Comparison of ENCODE assay signal across 23 mouse cellular contexts in the genomic region with DNA sequence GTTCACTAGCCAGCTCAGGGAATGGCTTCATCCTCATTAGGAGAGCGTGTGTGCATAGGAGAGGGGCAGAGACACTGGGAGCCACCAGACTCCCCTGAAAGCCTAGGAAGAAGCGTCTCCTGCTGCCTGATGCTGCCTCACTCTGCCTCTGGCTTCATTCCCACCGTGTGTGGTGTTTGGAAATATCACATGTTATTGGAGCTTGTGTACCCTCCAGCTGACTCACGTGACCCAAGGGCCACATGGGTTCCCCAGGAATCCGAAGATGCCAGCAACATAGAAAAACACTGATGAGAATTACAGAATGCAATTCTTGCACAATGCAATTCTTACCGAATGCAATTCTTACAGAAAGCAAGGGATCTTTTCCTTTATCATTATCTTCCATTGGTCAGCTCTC.
DNase-seq lines count a peak whose midpoint lies in the region; ATAC-seq and TF ChIP-seq lines count a peak whose summit lies in the region.
"Had no signal": no experiment of that assay in that cellular context is flagged by ENCODE, and none has a peak within 500 bp of the region (broad histone marks: within the 10 kb centered on the region; RNA-seq: fewer than 3 reads in every experiment).

No protein-coding gene starts in this region.

- no peaks in the 10 kb centered on the region for H3K36me3 ChIP-seq in heart, embryonic 11.5 days (ENCODE audit: control insufficient read depth, insufficient read depth, low read length)
- no peaks in the 10 kb centered on the region for H3K36me3 ChIP-seq in liver, adult 2 months (ENCODE audit: control insufficient read depth, insufficient read depth, low read length)
- H3K36me3 ChIP-seq: forebrain, embryonic 10.5 days; forebrain, embryonic 15.5 days; G1E; hindbrain, embryonic 10.5 days; hindbrain, embryonic 13.5 days; intestine, embryonic 15.5 days had no signal

- H3K79me2 ChIP-seq in liver, adult 2 months (ENCODE audit: control insufficient read depth, insufficient read depth, low read length), result no peaks in the 10 kb centered on the region

- DNase-seq in gastrocnemius, adult 2 months, result peak; percentile 31
- DNase-seq in gastrocnemius, postnatal 4 days (ENCODE audit: low spot score in 2 of 2), result no peak
- DNase-seq in heart, adult 11 months, result peak; percentile 90
- DNase-seq in liver, adult 2 months (ENCODE audit: extremely low read depth, low read depth, low spot score), result peak; percentile 64
- no peak for DNase-seq in liver
- DNase-seq in ovary, postnatal 14 days (ENCODE audit: low spot score), result no peak
- DNase-seq: adrenal gland, adult 2 months; adrenal gland, postnatal 14 days; B cell, adult 2 months; cerebellum, adult 11-12 months; cerebellum, adult 9-10 months; cerebellum, postnatal 14 days; kidney, adult 11 months; kidney, adult 8-10 months had no signal

- H3K27me3 ChIP-seq in heart, embryonic 11.5 days (ENCODE audit: control insufficient read depth, insufficient read depth, low read length), result no peaks in the 10 kb centered on the region
- H3K27me3 ChIP-seq in liver, adult 2 months (ENCODE audit: control insufficient read depth, insufficient read depth, low read length), result no peaks in the 10 kb centered on the region
- H3K27me3 ChIP-seq: CH12.LX; forebrain, embryonic 15.5 days; hindbrain, embryonic 13.5 days; intestine, embryonic 15.5 days had no signal

- WGBS in heart, embryonic 11.5 days (ENCODE audit: insufficient replicate concordance), result 83% methylated on average over 6 of the region's 6 CpGs
- 35% methylated on average over 6 of the region's 6 CpGs for WGBS in liver, adult 2 months

- no peak overlapping the region for H3K4me2 ChIP-seq in heart, embryonic 11.5 days
- H3K4me2 ChIP-seq: forebrain, embryonic 15.5 days; hindbrain, embryonic 13.5 days; intestine, embryonic 15.5 days had no signal

- H3K4me1 ChIP-seq in heart, embryonic 11.5 days (ENCODE audit: control insufficient read depth, insufficient read depth, low read length), result no peaks in the 10 kb centered on the region
- peaks cover 7% of the 10 kb centered on the region for H3K4me1 ChIP-seq in liver, adult 2 months (ENCODE audit: control insufficient read depth, insufficient read depth, low read length)
- H3K4me1 ChIP-seq: forebrain, embryonic 10.5 days; forebrain, embryonic 15.5 days; hindbrain, embryonic 10.5 days; hindbrain, embryonic 13.5 days; intestine, embryonic 15.5 days had no signal

- no peak overlapping the region for H3K9ac ChIP-seq in heart, embryonic 11.5 days (ENCODE audit: low read depth, low read length)
- H3K9ac ChIP-seq in liver, adult 2 months (ENCODE audit: low read depth, low read length), result no peak overlapping the region
- H3K9ac ChIP-seq: forebrain, embryonic 15.5 days; hindbrain, embryonic 13.5 days; intestine, embryonic 15.5 days had no signal

- ATAC-seq in heart, embryonic 11.5 days (replicated peaks; ENCODE audit: insufficient number of reproducible peaks, low FRiP score, low TSS enrichment), result no peak
- ATAC-seq: forebrain, embryonic 15.5 days; hindbrain, embryonic 16.5 days; intestine, embryonic 15.5 days had no signal

- intact Hi-C loops in gastrocnemius, adult 2 months (cut with DNase I), result no loop called here

- H3K9me3 ChIP-seq in heart, embryonic 11.5 days (replicated peaks; ENCODE audit: control insufficient read depth, low read length), result no peaks in the 10 kb centered on the region
- H3K9me3 ChIP-seq: forebrain, embryonic 10.5 days; forebrain, embryonic 15.5 days; hindbrain, embryonic 10.5 days; hindbrain, embryonic 13.5 days; intestine, embryonic 15.5 days had no signal

- H3K4me3 ChIP-seq in gastrocnemius, adult 2 months, result no peak overlapping the region
- no peak overlapping the region for H3K4me3 ChIP-seq in heart, embryonic 11.5 days (ENCODE audit: low read depth, low read length)
- H3K4me3 ChIP-seq in liver, adult 2 months (ENCODE audit: insufficient read depth, low read depth, low read length), result no peak overlapping the region
- H3K4me3 ChIP-seq: forebrain, embryonic 10.5 days; forebrain, embryonic 15.5 days; hindbrain, embryonic 10.5 days; hindbrain, embryonic 13.5 days; intestine, embryonic 15.5 days had no signal

- TF ChIP-seq CTCF in gastrocnemius, adult 2 months (IDR thresholded peaks at IDR 0.05), result no peak
- no peak for TF ChIP-seq CTCF in liver, adult 2 months (IDR thresholded peaks at IDR 0.05; ENCODE audit: low read depth, low read length)

- no peak overlapping the region for H3K27ac ChIP-seq in gastrocnemius, adult 2 months
- no peak overlapping the region for H3K27ac ChIP-seq in heart, embryonic 11.5 days (ENCODE audit: low read depth, low read length)
- H3K27ac ChIP-seq in liver, adult 2 months (replicated peaks; ENCODE audit: insufficient read depth, low read depth, low read length), result no peak overlapping the region
- H3K27ac ChIP-seq: forebrain, embryonic 10.5 days; forebrain, embryonic 15.5 days; hindbrain, embryonic 10.5 days; hindbrain, embryonic 13.5 days; intestine, embryonic 15.5 days had no signal

- TF ChIP-seq POLR2A in liver, adult 2 months (IDR thresholded peaks at IDR 0.05; ENCODE audit: extremely low read depth, insufficient read depth, low read length), result no peak

Comparison
In these comparisons a context has a peak if more than half of its experiments do, and no peak if none do; other contexts are left out.
1. DNase-seq: peak in gastrocnemius, adult 2 months (single experiment), heart, adult 11 months (single experiment) and liver, adult 2 months (single experiment); none in gastrocnemius, postnatal 4 days (0 of 2), liver (single experiment) and ovary, postnatal 14 days (single experiment).